Mouse (Mus musculus): ENCODE data around the gene Ccdc194.

Ccdc194 gene

DNA sequence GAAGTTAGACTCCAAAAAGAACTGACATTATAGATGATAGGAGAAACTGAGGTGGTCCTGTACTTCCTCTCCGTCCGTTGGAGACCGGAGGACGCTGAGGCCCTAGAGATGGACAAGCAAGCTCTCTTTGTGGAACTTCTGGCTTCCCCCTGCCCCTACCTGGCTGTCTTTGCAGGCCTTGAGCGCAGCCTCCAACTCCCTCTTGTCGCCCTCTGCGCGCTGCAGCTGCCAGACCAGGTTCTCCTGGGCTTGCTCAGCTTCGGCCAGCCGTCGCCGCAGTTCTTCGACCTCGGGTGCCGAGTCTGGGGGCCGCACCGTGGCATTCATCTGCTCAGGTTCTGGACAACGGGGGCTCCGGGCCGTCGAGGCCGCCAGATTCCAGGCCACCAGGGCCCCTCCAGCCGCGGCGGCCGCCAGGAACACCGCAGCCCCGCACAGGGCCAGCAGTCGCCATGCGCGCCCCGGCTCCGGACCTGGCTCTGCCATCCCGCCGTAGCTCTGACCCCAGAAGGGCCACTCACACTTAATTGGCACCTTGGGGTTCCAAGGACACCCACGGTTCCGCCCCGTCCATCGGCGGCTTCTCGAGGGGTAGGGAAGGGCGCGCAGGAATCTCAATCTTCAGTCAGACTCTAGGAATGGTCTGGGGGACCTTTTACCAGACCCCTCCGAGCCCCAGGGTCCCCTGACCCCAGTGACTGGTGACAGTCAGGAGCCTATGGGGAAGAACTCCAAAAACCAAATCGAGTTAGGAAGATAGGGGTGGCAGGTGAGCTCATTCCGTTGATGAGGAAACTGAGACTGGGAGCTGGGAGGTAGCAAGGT, at the start of gene Ccdc194:
TSS of gene Ccdc194 (minus strand) at position 486 of the 825 bp plus-strand sequence.
- DNase-seq (ENCODE audit: low spot score in 2 of 2): no peak

DNA sequence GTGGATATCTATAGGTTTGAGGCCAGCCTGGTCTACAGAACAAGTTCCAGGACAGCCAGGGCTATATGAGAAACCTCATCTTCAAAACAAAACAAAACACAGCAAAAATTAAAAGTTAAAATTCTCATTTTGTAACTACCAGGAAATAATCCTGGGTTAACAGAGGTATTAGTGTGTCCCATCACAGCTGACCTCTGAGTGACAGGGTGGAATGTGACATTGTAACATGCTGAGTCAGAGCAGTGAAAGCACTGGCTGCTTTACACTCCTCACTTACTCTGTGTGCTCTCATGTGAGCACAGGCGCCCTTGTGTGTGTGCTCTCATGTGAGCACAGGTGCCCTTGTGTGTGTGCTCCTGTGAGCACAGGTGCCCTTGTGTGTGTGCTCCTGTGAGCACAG, 49.5 kb upstream of the Ccdc194 start:
- DNase-seq (ENCODE audit: low spot score in 2 of 2): no peak

DNA sequence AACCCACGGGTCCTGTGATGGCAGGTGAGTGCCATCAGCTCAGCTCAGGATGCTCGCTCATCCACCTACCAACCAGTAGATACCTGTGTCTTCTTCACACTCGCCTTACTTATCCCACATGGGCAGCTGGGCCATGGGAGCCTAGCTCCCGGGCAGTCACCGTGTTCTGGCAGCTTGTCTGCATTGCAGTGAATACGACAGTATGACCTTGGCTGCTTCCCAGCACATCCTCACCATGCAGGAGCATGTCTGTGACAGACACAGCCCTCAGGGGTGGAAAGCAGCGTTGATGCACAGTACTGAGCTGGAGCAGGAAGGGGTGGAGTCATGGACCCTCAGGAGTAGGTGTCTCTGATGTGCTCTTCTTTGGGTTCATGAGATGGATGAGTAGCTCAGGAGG, 48.9 kb upstream of the Ccdc194 start:
- DNase-seq (ENCODE audit: low spot score in 2 of 2): no peak

DNA sequence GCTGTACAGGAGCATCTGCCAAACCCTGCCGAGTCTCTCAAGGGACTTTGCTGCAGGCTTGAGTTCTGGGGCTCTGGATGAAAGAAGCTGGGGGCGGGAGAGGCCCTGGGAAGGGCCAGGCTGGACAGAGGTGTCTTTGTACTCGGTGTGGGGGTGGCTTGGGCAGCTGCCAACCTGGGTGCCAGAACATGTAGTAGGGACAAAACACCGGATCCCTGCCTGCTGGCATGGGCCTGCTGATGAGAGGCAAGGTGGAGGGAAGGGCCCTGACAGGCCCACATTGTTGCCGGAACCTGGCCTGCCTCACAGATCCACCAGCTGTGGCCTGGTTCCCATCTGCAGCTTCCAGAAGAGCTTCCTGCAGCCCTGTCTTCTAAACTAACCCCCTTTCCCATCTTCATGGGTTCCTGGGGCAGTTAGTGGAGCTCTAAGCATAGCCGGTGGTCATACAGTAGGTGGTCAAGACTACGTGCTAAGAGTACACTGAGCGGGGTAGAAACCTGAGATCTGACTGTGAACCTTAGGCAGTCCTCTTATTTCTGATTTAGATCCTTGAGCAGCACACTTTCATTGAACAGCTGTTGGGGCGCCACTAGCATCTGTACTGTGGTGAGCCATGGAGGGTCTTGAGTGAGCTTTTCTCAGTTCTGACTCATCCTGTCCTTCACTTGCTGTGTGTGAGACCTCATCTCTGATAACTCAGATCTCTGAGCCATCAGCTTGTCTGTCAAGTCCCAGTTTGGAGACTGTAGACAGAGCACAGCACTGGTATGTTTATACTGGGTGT, 47.5 kb upstream of the Ccdc194 start:
- peak; percentile 68 to 86 for DNase-seq (ENCODE audit: low spot score in 2 of 2)

DNA sequence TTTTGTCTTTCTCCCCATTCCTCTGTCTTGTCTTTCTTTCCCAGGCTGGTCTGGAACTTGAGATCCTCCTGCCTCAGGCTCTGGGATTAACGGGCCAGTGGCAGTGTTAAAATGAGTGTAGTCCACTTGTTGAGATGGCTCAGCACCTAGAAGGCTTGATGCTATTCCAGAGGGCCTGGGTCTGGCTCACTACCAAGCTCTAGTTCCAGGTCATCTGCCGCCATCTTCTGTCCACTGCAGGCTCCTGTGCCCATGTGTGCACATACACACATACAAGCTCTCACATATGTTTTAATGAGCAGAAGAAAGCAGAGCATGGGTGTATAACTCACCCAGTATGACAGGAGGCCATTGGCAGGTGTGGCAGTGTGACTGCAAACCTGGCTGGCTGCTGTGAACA, 46.6 kb upstream of the Ccdc194 start:
- no peak for DNase-seq (ENCODE audit: low spot score in 2 of 2)

DNA sequence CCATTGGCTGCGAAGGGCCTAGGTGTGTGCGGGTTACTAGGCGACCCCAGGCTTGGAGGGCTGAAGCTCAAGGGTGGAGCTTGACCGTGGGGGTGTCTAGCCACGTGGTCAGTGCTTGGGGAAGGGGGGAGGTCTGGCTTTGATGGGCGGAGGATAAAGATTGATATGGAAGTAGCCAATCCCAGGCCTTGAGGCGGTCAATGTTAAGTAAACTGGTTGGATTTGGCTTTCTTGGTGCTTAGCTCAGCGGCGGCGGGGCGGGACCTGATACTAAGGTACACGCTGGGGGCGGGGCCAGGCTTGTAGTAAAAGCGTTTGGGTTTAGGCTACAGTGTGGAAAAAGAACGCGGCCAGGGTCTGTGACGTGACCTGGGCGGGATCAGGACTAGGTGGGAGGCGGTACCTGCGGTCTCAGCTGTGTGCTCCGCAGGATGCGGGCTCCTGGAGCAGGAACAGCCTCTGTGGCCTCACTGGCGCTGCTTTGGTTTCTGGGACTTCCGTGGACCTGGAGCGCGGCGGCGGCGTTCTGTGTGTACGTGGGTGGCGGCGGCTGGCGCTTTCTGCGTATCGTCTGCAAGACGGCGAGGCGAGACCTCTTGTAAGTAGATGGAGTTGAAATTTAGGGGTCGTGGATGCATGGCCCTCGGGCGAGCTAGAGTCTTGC, 44.9 kb upstream of the Ccdc194 start:
- peak; percentile 96 for DNase-seq (ENCODE audit: low spot score in 2 of 2)

DNA sequence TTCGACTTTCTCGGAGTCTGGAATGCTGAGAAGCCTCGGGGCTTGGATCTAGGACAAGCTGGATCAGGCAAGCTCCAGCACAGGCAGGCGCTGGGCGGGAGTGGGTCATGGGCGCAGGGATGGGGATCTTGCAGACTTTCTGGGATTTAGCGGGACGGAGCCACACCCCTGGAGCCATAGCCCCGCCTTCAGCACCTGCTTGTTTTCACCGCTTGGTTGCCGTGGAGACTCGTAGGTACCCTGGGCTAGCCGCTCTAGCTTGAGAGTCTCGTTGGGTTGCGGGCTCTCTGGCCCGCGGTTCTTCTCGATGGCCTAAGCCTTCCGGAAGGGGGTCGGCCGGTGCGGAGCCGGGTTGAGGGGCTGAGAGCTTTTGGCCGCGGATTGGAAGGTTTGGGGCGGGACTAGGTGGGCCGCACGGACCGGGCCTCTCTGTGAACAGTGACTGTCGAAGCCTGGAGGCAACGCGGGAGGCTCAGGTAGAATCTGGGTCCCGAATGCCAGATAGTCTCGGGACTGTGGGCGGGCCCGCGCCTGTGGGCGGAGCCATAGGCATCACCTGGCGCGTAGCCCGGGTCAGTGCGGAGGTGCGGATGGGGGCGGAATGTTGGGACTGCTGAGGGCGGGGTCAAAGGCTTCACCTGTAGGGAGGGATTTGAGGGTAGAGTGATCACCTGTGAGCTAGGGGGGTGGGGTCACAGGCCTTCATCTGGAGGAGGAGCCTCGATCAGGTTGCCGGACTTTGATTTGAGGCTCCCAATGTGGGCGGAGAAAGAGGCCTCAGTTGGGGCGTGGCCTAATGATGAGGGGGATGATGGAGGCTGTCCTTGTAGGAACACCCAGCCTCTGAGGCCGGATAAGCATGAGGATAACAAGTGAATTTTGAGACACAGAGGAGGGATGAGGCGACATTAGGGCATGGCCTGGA, 44.1 kb upstream of the Ccdc194 start:
- peak; percentile 86 to 92 for DNase-seq (ENCODE audit: low spot score in 2 of 2)

DNA sequence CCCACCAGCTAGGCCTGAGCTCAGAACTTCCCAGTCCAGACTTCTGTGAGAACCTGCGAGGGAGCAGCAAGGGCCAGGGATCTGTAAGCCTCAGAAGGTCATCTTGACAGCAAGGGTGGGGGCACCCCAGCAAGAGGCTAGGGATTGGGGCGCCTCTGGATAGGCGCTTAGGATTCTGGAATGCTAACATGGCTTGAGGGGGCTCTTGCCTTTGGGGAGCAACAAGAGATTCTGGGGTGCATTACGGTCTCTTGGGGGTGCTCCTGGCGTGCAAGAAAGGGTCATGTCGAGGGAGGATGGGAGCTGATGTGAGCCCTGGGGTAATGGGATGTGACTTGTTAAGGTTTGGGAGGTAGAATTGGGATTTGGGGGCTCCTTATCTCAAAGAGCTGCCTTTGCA, 43.4 kb upstream of the Ccdc194 start:
- DNase-seq (ENCODE audit: low spot score in 2 of 2): no peak

DNA sequence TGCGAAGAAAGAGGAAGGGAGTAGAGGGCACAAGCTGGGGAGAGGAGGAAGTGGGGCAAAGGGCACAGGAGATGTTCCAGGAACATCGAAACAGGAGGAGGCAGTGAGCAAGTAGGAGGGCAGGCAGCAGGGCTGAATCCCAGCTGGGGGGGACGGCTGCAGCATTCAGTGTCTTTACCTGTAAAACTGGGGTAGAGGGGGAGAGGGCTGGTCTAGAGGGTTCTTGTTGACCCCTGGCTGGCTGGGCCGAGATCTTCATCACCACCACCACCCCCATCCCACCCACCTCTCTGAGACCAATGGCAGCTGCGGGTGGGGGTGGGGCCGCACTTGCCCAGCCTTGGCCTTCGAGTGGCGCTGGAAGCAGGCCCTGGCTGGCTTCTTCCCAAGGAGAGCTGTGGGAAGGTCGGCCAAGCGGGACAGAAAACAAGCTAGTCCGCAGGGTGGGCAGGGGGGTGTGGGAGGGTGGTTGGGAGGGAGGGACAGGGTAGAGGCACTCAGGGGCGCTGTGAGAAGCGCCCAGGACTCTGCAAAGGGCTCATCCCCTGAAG, 43.0 kb upstream of the Ccdc194 start, which contains the start of gene Slc27a1:
TSS of gene Slc27a1 (plus strand) at position 496 of the 551 bp plus-strand sequence.
- DNase-seq (ENCODE audit: low spot score in 2 of 2): peak in 1 of 2 experiments; percentile 69

DNA sequence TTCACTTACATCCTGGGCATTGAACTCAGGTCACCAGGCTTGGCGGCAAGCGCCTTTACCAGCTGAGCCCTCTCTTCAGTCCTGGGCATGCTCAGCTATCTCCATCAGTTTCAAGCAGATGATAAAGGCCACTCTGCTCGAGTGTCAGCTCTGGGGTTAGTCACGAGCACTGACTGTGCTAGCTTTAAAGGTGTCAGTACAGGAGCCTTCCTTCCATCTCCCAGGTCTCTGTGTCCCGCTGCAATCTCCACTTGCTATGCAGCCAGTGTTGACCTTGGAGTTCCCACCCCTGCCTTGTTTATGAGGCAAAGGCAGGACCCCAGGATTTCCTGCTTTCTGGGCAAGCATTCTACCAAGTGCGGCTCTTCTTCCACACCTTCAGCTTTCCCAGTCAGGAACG, 42.1 kb upstream of the Ccdc194 start:
- no peak for DNase-seq (ENCODE audit: low spot score in 2 of 2)

DNA sequence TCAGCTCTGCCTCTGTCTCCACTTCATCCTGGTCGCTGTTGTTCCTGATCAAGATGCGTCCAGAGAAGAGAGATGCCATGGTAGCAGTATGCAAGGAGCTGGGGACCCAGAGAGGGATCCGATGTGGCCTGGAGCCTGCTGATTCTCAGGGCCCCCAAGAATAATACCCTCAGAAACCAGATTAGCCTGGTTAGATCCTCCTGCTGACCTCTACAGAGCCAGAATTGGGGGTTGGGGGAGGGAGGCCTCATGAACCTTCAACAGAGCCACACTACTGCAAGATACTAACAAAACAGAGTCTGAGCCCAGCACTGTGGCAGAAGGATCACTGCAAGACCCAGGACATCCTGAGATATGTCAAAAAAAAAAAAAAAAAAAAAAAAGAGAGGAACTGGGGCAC, 41.0 kb upstream of the Ccdc194 start, which contains the start of gene Nxnl1:
TSS of gene Nxnl1 (minus strand) at position 101 of the 400 bp plus-strand sequence.
- no peak for DNase-seq (ENCODE audit: low spot score in 2 of 2)

DNA sequence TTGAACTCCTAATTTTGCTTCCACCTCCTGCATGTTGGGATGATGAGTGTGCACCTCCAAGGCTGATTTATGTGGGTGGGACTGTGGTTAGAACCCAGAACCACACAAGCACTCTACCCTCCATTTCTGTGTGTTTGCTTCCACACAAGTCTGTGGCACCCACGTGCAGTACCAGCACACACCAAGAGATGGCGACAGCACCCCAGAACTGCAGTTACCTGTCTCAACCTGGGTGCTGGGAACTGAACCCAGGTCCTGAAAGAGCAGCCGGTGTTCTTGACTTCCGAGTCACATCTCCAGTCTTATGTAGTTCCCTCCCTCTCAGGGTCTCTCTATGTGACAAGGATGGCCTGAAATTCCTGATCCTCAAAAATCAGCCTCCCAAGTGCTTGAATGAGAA, 38.5 kb upstream of the Ccdc194 start:
- DNase-seq (ENCODE audit: low spot score in 2 of 2): no peak

DNA sequence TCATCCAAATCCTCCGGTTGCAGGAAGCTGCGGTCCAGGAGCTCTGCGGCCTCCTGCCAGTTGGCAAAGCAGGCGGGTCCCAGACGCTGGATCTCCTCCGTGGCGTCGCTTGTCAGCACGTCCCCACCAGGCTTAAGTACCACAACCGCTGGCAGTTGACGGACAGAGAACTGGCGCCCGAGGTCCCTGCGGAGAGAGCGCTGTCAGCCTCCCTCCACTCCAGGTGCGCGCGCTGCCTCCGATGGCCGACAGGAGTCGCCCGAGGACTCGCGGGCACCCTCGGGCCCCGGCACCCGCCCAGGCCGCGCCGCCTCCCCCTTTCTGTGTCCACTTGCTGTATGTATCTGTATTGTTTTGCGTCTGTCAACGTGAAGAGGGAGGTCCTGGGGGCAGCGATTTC, 37.2 kb upstream of the Ccdc194 start:
- DNase-seq (ENCODE audit: low spot score in 2 of 2): peak in 1 of 2 experiments; percentile 53

DNA sequence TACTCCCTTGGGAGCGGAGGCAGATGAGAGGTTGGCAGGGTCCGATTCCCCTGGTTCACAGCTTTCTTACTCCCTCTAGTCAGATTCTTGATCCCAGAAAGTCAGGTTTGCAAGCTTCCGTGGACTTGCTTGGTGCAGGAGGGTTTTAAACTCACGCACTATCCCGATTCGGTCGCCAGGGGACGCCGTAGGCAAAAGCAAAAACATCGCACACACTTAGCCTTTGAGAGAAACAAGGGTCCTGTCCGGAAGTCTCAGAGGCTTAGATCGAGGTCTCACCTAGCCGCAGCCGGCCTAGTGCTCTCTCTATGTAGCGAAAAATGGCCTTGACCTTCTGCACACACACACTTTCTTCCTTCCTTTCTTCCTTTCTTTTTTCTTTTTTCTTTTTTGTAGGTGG, 35.9 kb upstream of the Ccdc194 start:
- peak in 1 of 2 experiments; percentile 41 for DNase-seq (ENCODE audit: low spot score in 2 of 2)

DNA sequence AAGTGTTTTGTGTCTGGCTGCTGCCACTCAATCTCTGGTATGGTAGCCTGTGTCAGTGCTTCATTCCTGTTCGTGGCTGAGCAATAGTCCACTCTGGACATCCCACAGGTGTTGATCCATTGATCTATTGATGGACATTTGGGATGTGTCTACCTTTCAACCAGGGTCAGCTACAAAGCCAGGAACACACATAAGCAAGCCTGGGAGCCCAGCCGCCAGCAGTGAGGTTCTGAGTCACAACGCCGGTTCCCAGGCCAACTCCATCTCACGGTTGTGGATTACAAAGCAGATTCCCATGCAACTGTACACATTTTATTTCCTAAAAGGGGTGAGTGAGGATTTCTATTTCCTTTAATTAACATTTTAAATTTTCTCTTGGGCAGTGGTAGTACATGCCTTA, 35.3 kb upstream of the Ccdc194 start:
- DNase-seq (ENCODE audit: low spot score in 2 of 2): no peak

DNA sequence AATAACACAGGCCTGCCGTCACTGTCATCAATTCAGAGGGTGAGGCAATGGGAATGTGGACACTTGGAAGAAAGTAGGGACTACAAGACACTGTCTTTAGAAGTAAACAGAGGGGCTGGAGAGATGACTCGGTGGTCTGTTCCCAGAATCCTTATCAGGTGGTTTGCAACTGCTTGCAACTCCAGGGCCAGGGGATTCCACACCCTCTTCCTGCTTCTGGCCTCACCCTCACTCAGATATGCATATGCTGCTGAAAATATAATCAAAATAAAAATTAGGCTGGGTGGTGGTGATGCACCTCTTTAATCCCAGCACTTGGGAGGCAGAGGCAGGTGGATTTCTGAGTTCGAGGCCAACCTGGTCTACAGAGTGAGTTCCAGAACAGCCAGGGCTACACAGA, 34.6 kb upstream of the Ccdc194 start:
- no peak for DNase-seq (ENCODE audit: low spot score in 2 of 2)

DNA sequence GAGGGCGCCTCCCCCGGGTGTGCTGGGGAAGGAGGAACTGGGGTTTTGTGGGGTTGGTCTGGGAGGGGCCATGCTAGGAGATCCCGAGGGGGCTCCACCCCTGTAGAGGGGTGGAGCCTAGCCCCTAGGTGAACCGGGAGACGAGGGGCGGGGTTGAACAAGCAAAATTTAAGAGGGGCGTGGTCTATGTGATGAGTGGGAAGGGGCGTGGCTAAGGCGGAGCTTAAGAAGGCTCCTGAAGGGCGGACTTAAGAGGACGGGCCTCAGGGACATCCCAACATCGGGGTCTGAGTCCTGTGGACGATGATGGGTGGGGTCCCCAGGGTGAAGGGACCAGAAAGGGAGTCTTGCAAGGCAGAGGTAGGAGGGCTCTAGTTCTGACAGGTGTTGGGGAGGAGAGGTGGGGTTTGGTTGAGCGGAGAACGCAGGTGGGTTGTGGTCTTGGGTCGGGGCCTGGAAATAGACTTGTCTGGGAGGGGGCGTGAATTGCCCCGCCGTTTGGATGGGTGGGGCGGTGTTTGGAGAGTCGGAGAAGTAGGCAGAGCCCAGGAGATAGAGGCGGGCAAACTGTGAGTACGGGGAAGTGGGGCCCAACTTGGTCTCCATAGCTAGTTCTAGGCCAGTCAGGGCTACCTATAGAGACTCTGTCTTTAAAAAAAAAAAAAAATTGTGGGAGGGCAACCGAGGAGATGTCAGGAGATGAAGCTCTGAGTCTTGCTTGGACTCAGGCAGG, 33.6 kb upstream of the Ccdc194 start:
- no peak for DNase-seq (ENCODE audit: low spot score in 2 of 2)

DNA sequence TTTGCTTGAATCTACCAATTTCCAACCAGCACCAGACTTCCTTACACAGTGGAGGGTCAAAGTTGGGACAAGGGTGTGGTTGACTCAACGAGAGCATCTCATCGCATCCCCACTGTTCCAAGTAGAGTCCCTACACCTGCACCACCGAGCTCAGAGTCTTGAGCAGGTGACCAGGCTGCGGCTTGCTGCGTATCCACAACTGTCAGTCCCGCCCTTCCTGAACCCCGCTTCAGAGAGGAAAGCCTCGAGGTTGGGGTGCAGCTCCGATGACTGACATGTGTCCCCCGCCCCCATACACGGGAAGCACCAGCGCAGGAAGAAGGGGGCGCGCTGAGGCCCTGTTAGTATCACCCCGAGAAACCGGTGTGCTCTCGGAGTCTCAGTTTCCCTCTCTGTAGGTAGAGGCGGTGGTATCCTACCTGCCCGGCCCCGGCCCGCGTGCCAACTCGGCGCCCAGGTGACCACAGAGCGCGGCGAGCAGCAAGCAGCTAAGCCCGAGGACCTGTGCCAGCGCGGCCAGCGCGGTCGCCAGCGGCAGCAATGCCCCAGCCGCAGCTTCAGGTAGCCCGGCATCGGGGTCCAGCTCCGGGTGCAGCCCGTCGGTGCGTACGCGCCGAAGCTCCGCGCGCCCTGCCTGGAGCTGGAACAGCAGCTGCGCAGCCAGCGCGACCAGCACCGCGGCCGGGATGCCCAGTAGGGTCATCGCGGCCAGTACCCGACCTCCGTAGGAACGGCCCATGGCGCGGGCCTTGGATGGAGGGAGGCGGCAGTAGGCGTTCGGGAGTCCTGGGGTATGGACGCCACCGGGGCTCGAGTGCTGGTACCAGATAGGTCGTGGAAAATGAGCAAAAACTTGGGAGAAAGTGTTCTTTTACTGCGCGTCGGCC, 32.8 kb upstream of the Ccdc194 start, which contains the start of gene Tmem221:
TSS of gene Tmem221 (minus strand) at position 801 of the 887 bp plus-strand sequence.
- DNase-seq (ENCODE audit: low spot score in 2 of 2): no peak

DNA sequence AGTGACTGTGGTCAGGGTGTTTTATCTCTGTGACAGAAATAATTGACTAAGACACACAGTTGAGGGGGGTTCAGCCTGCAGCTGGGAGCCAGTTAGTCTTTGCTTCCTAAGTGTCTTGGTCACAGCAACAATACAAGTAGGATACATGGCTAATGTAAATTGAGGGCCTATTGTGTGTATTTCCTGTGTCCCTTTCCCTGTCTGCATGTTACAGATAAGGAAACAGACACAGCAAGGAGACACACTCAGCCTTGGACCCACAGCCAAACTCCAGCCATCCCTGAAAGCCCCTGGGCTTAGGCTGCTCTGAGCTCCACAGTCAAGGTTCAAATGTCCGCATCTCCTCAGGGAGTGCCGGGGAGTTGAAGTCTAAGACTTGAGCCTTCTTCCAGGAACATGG, 29.1 kb upstream of the Ccdc194 start:
- DNase-seq (ENCODE audit: low spot score in 2 of 2): no peak
